Mouse (Mus musculus) A20 (cell line): ENCODE results near the gene Mthfsl.
"Not testable (repeated sequence)": the region's sequence is repeated elsewhere in the genome, so short reads cannot be mapped to it uniquely, and the experiment has no call there.

Experiments used
- DNase-seq: peaks from one replicate; pipeline ENCODE4 v3.0.0-alpha.2; 2011; ENCODE audit warnings: low read depth, low spot score

Gene Mthfsl

DNA sequence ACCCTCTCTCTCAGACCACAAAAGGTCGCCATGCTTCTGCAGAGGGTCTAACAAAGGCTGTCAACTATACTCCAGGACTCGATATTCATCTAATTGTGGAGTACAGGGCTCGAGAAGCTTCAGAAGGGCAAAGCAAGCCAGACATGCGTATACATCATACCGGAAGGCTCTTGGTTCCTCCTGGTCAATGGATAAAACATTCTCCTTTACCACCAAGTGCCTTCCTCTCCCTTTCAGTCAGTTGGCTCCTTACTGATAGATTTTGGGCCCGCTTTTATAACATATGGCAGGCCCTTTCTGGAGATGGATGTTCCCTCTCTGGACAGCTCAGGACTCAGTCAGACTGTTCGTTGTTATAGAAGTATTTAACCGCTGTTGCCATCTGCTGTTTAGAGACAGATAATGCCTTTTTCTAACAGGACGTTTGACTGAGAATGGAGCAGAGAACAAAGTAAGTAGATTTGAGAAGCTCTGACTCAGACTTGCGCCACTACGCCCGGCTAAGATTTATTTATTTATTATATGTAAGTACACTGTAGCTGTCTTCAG, at the start of gene Mthfsl:
Mthfsl (minus strand) TSS at position 308 of the 549 bp plus-strand sequence.
- DNase-seq = peak; percentile 82

DNA sequence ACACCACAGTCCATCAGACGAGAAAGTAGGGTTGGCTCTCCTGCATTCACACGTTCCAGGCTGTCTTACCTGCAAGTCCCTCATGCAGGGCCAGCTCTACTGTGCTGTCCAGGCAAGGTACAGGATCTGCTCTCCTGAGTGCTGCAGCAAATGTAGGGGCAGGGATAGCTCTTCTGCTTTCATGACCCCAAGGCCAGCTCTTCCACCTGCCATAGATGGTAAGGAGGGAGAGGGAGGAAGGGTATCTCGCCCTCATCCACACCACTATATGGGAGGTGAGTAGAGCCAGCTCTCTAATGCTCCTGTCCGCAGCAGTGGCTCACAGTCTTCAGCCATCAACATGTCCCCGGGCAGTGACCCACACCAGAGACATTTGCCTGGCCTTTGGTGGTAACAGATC, 49.4 kb upstream of the Mthfsl start:
- not testable (repeated sequence) for DNase-seq

- not testable (repeated sequence) for DNase-seq
These were observed 26.6 kb upstream of the Mthfsl start for GRCm38 (mm10) chr9:88746687-88747086.

DNA sequence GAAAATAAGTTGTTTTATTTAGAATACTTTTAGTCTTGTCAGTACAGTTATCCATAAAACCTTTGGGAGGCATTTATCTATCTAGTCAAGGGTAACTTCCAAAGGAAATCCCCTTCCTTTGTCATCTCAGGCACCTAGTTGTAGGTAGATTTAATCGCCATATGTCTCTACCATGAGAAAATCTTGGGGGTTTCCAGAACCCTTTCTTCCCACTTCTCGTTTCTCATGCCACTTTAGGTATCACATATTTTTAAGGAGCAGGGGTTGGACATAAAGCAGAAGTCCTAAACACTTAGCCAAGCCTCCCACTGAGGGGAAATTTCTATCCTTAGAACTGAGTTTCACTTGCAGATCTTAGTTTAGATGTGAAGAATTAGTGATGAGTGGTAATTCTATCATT, 25.9 kb upstream of the Mthfsl start:
- DNase-seq = not testable (repeated sequence)

DNA sequence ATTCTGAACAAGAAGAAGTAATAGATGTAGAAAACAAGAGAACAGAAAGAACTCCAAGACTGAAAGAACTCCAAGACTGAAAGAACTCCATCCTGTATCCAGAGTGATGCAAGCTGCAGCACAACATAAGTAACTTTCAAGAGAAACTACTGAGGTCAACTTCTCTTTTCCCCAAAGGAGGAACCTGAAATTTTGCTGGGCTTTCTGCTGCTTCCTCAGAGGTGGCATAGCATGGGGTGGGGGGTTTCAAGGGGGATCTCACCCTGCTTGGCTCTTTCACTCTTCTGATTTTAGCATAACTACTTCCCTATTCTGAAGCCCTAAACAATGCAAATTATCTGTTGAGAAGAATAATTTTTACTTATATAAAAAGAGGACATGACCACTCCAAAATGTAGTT, 15.2 kb upstream of the Mthfsl start:
- not testable (repeated sequence) for DNase-seq

- DNase-seq = not testable (repeated sequence)
These were observed 13.1 kb upstream of the Mthfsl start for GRCm38 (mm10) chr9:88733182-88733581.

- not testable (repeated sequence) for DNase-seq
These were observed 12.2 kb upstream of the Mthfsl start for GRCm38 (mm10) chr9:88732334-88732733.

GRCm38 (mm10) chr9:88731728-88732127, 11.6 kb upstream of the Mthfsl start, which contains the start of gene Bcl2a1d:
Bcl2a1d (minus strand) TSS chr9:88731914.
- peak; percentile 60 for DNase-seq

- DNase-seq = peak; percentile 29
These were observed 8.2 kb upstream of the Mthfsl start for GRCm38 (mm10) chr9:88728311-88728710.

GRCm38 (mm10) chr9:88721628-88722027, 1.5 kb upstream of the Mthfsl start:
- peak; percentile 32 for DNase-seq

DNA sequence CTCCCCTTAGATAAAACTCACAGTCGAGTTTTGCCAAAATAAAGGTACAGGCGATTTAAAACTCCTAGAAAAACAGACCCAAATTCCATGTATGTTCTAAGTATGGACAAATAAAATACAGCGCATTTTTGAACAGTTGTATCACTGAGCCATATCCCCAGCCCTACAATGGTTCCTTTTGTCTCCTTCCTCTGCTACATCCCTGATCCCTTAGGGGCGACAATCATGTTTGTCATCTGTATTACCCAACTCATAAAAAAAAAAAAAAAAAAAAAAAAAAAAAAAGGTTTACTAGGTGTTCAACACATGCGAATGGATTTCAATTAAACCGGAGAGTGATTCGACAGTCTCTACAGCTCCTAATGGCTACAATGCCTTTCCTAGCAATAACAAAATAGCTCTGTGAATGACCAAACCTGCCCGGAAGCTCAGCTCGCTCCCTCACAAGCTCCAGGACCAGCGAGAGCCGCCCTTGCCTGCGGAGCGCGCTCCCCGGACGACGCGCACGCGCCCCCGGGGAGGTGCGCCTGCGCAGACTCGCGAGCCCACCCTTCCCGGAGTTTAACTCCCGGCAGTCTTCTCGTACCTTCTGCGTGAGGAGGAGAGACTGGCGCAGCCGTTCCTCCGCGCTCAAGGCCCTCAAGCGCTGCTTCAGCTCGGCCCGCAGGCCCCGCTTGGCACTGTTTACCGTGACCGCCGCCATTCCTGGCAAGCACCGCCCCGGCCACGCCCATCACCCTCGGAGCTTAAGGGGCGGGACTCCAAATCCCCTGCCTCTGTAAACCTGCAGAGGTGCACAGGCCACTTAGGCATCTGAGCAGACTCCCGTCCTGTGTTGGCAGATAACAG, 799 bp downstream of the Mthfsl start:
- peak; percentile 68 for DNase-seq

DNA sequence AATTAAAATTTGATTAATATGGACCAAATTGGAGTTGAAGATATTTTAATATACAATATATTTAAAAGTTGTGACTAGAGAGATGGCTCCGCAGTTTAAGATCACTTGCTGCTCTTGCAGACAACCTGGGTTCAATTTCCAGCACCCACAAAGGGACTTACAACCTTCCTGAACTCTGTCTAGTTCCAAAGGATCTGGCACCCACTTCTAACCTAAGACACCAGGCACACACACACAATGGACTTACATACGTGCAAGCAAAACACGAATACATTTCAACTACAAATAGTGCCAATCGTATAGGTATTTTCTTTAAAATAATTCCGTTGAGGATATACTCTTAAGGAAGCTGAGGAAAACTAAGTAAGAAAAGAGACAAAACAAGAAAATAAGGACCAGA, 1.5 kb downstream of the Mthfsl start:
- peak; percentile 23 for DNase-seq

- DNase-seq = peak; percentile 32
These were observed 2.0 kb downstream of the Mthfsl start for GRCm38 (mm10) chr9:88718140-88718539.

- not testable (repeated sequence) for DNase-seq
These were observed 5.6 kb downstream of the Mthfsl start for GRCm38 (mm10) chr9:88714515-88714914.

DNA sequence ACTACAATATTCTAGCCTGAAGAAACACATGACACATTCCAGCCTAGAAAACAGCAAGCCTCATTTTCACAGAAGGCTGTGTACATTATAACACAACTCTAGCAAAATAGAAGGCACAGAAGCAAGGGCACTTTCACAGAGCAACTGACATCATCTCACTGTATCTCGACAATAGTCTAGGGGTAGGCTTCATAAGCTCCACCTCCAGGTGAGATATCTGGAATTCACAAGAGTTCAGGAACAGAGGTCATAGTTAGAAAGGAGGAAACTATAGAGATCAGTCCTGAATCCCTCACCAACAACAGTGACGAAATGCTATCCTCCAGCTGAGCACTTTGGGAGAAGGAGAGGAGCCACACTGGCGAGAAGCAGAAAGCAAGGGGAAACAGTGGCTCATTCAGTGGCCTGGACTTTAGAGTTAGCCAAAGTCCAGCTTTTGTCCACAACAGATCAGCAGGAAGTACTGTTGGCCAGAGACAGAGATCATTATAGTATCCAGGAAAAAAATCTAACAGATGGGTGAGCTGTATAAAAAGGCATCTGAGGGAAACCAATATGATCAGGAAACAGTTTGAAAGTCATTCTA, 7.8 kb downstream of the Mthfsl start:
- DNase-seq = not testable (repeated sequence)

DNA sequence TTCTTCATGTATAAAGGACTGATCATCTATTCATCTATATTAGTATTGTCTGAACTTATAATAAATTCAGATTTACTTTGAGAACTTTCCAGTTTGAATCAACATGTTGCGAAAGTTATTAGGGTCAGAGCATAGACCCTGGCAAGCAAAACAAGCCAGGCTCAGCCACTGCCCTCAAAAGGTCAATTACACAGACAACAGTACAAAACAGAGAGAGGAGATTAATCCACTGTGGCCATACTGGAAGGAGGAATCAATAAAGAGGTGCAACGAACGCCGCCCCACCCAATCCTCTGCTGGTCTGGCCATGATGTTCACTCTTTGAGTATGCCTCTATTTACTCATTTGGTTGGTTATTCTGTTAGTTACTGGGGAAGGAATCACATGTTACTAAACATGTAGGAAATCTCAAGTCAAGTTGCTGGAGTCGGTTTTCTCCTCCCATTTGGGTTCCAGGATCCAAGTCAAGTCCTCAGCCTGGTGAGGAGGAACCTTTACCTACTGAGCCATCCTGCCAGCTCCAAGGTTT, 9.1 kb downstream of the Mthfsl start:
- not testable (repeated sequence) for DNase-seq

- not testable (repeated sequence) for DNase-seq
These were observed 9.7 kb downstream of the Mthfsl start for GRCm38 (mm10) chr9:88710439-88710838.

DNA sequence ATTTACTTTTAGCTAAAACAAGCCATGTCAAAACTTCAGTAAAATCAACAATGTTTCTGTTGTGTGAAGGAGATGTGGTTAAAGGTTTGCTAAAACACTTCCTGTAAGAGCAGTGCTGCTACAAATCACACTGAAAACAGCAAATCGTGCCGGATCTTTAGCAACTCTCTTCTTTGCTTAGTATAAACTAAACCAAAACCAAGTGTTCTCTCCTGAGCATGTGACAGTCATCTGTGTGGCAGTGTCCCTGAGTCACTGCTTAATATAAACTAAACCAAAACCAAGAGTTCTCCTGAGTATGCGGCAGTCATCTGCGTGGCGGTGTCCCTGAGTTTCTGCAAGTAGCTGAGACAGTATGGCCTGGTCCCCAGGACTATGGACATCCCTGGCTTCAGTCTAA, 10.3 kb downstream of the Mthfsl start:
- DNase-seq = not testable (repeated sequence)

- DNase-seq = no peak
These were observed 10.8 kb downstream of the Mthfsl start for GRCm38 (mm10) chr9:88709304-88709703.

- no peak for DNase-seq
These were observed 13.4 kb downstream of the Mthfsl start for GRCm38 (mm10) chr9:88706700-88707099.

DNA sequence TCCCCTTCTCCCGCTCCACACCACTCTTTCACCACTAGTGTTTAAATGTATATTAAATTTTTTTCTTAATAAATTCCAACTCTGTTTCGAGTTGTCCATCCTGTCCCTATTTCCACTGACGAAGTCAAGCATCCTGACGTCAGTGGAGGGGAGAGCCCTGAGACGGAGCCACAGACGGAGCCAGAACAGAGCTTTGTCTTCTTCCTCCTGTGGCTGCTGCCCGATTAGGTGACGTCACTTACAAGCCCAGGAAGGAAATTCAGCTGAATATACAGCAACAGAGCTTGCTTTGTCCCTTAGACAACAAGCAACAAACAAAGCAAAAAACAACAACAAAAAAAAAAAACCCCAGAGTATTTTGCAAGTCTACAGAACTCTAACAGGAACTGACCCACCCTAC, 14.9 kb downstream of the Mthfsl start:
- not testable (repeated sequence) for DNase-seq

GRCm38 (mm10) chr9:88698746-88699145, 21.4 kb downstream of the Mthfsl start:
- not testable (repeated sequence) for DNase-seq
